Mouse (Mus musculus): ENCODE data around the gene Foxo3.

The Foxo3 gene

GRCm38 (mm10) chr10:42174283-42174682 lies 102.3 kb downstream of the Foxo3 start:
- DNase-seq: no peak

GRCm38 (mm10) chr10:42173839-42174238 lies 102.7 kb downstream of the Foxo3 start:
- DNase-seq: no peak

- DNase-seq: no peak
Measured at GRCm38 (mm10) chr10:42170889-42171347, 105.6 kb downstream of the Foxo3 start.

GRCm38 (mm10) chr10:42170201-42170600 lies 106.4 kb downstream of the Foxo3 start:
- no peak for DNase-seq

DNA sequence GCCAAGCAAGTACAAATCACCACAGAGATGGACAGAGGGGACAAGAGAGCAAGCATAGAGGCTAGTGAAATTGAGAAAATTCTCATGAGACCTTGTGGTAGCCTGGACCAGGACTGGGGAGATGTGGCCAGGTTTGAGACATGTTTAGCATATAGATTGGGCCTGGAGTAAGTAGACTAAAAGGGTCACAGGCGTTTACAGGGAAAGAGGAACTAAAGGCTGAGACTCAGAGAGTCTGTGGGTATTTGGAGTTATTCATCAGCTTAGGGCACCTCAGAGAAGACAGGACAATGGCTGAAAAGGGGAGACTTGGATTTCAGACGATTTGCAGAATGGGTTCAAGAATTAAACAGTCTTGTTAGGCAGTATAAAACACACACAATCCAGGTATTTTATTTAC lies 121.8 kb downstream of the Foxo3 start:
- DNase-seq: no peak

GRCm38 (mm10) chr10:42152426-42153205 lies 123.9 kb downstream of the Foxo3 start:
- DNase-seq: no peak

- DNase-seq: no peak
Measured at GRCm38 (mm10) chr10:42149767-42150166, 126.8 kb downstream of the Foxo3 start.

DNA sequence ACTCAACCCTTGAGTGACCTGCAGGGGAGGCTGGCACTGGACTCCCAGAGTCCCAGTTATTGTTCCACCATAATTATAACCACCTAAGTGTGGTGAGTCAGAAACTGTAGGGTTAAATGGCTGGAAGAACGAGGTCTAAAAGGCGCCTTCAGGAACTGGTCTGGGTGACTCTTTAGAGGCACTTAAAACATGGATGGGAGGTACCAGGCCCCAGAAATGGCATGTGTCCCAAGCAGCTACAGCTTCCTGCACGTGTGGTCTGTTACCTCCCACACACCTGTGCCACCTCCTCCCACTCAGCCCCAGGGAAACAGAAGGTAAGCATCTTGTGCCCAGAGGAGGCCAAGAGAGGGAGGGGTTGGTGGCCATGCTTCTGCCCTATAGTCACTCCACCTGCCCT lies 128.2 kb downstream of the Foxo3 start:
- DNase-seq: no peak

DNA sequence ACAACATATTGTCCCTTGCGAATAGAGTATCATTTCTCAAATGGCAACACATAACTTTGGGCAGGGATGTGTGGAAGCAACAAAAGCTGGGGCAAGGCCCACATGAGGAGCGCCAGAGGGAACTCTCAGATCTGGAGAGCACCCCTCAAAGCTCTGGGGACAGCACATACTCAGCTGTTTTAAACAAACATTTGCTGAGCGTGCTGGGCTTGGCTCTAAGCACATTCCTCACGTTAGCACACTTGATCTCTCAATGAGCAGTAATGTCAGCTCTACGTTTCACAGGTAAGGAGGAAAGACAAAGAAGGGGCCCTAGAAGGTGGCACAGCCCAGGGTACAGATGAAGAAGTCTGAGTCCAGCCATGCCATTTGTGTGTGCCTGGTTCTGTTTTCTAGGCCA lies 131.3 kb downstream of the Foxo3 start:
- DNase-seq: no peak

- DNase-seq: no peak
Measured at GRCm38 (mm10) chr10:42144788-42145187, 131.8 kb downstream of the Foxo3 start.

GRCm38 (mm10) chr10:42144176-42144575 lies 132.4 kb downstream of the Foxo3 start:
- no peak for DNase-seq

GRCm38 (mm10) chr10:42142791-42143190 lies 133.8 kb downstream of the Foxo3 start:
- DNase-seq: no peak

- DNase-seq: no peak
Measured at GRCm38 (mm10) chr10:42142081-42142480, 134.5 kb downstream of the Foxo3 start.

DNA sequence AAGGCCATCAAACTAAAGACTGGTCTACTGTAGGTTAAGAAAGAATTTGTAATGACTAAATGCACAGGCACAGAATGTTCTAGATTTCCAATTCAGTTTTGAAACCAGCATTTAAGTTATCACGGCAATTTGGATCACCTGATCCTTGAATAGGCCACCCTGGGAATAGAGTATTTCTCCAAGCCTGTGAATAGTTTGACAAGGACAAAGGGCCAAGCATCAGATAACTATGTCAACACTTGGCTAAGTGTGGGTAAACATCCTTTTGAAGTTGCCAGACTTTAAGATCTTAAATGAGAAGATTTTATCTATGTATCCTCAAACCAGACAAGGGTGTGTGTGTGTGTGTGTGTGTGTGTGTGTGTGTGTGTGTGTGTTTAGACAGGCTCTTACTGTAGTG lies 136.8 kb downstream of the Foxo3 start:
- DNase-seq: no peak

- peak; percentile 45 for DNase-seq
Measured at GRCm38 (mm10) chr10:42134759-42135702, 141.5 kb downstream of the Foxo3 start.
